ENCODE assay signal across 25 mouse cellular contexts in the genomic region with DNA sequence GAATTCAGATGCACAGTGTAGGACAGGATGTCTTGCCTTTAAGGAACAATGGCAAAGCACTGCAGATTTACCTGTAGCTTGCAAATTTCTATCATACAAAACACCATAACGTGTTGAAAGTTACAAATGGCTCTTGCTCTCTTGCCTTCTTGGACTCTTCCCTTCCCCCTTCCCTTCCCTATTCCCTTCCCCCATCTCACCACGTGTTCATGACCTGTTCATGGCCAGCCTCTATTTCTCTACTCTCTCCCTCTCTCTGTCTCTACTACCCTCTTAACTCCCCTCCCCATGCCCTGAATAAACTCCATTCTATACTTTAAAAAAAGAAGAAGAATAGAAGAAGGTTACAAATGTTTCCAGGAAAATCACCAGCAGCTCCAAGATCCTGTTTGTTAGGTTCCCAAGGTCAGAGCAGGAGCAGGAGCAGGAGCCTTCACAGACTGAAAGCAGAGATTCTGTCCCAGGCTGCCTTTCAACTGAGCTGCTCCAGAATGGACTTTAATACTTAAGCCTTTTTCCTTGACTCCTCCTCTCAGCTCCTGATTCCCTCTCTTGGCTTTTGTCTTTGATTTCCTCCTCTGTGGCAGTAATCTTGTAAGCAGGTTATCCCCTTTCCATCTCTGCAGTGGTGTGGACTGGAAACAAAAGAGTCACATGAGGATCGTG. TPM values are rescaled to one million over a fixed set of nuclear protein-coding genes. Genes with fewer than 3 reads are reported as not detected.
A peak's percentile ranks its signal among the peaks of the same experiment; 100 is the strongest.
DNase-seq lines count a peak whose midpoint lies in the region; ATAC-seq lines count a peak whose summit lies in the region.
"Had no signal": no experiment of that assay in that cellular context is flagged by ENCODE, and none has a peak within 500 bp of the region (broad histone marks: within the 10 kb centered on the region; RNA-seq: fewer than 3 reads in every experiment).

A gene (minus strand): TSS at position 478 of the 666 bp plus-strand sequence.

- H3K4me2 ChIP-seq in intestine, embryonic 15.5 days (replicated peaks) = no peak within 1 kb of the TSS
- no peak within 1 kb of the TSS for H3K4me2 ChIP-seq in kidney, embryonic 16.5 days (replicated peaks; ENCODE audit: low read depth, low read length)
- H3K4me2 ChIP-seq in liver, embryonic 13.5 days = peak within 1 kb of the TSS; percentile 52
- H3K4me2 ChIP-seq: hindbrain, embryonic 15.5 days; limb, embryonic 13.5 days; lung, embryonic 15.5 days; neural tube, embryonic 12.5 days had no signal

- H3K4me1 ChIP-seq in erythroblast, embryonic 14.5 days (ENCODE audit: control insufficient read depth) = peaks cover 58% of the 10 kb centered on the region
- H3K4me1 ChIP-seq in intestine, embryonic 15.5 days (replicated peaks) = no peaks in the 10 kb centered on the region
- H3K4me1 ChIP-seq in kidney, embryonic 16.5 days (ENCODE audit: insufficient read depth, low read length) = peaks cover 4% of the 10 kb centered on the region; the same call in 1 of the 2 replicates
- H3K4me1 ChIP-seq in liver, embryonic 13.5 days (replicated peaks) = peaks cover 55% of the 10 kb centered on the region
- H3K4me1 ChIP-seq: hindbrain, embryonic 15.5 days had no signal

- H3K4me3 ChIP-seq in erythroblast, embryonic 14.5 days (replicated peaks) = peak within 1 kb of the TSS; percentile 44
- H3K4me3 ChIP-seq in intestine, embryonic 15.5 days (replicated peaks) = no peak within 1 kb of the TSS
- no peak within 1 kb of the TSS for H3K4me3 ChIP-seq in kidney, embryonic 16.5 days (ENCODE audit: low read length)
- peak within 1 kb of the TSS; percentile 23 for H3K4me3 ChIP-seq in liver, embryonic 13.5 days (replicated peaks)
- H3K4me3 ChIP-seq: hindbrain, embryonic 15.5 days; limb, embryonic 13.5 days; lung, embryonic 15.5 days; neural tube, embryonic 12.5 days had no signal

- no peak for DNase-seq in liver, embryonic 13.5 days
- no peak for DNase-seq in thymus, postnatal 14 days
- no peak for DNase-seq in frontal cortex, postnatal 10 days (ENCODE audit: low spot score in 2 of 2)
- no peak for DNase-seq in left cerebral cortex, adult 9 months (ENCODE audit: low spot score in 2 of 2)
- DNase-seq: adrenal gland, postnatal 25 days; cerebellum, adult 8-10 months; forebrain, postnatal 0 days; gastrocnemius, postnatal 36 days; heart, postnatal 4 days; lung, postnatal 36 days; midbrain, embryonic 14.5 days; thymus, postnatal 36 days had no signal

- H3K9ac ChIP-seq in intestine, embryonic 15.5 days = no peak within 1 kb of the TSS
- H3K9ac ChIP-seq in kidney, embryonic 16.5 days (replicated peaks; ENCODE audit: low read length) = no peak within 1 kb of the TSS
- peak within 1 kb of the TSS; percentile 37; the same call in 1 of the 2 replicates for H3K9ac ChIP-seq in liver, embryonic 13.5 days
- H3K9ac ChIP-seq: forebrain, postnatal 0 days; hindbrain, embryonic 15.5 days; limb, embryonic 13.5 days; lung, embryonic 15.5 days; neural tube, embryonic 12.5 days had no signal

- no peaks in the 10 kb centered on the region; the same call in 1 of the 2 replicates for H3K36me3 ChIP-seq in erythroblast, embryonic 14.5 days (ENCODE audit: control insufficient read depth)
- H3K36me3 ChIP-seq in intestine, embryonic 15.5 days = no peaks in the 10 kb centered on the region
- no peaks in the 10 kb centered on the region for H3K36me3 ChIP-seq in kidney, embryonic 16.5 days (ENCODE audit: insufficient read depth, low read length)
- H3K36me3 ChIP-seq in liver, embryonic 13.5 days = no peaks in the 10 kb centered on the region
- H3K36me3 ChIP-seq: hindbrain, embryonic 15.5 days; limb, embryonic 13.5 days; lung, embryonic 15.5 days; neural tube, embryonic 12.5 days had no signal

- no peaks in the 10 kb centered on the region for H3K9me3 ChIP-seq in erythroblast, embryonic 14.5 days (ENCODE audit: control insufficient read depth, low read length)
- no peaks in the 10 kb centered on the region for H3K9me3 ChIP-seq in intestine, embryonic 15.5 days
- no peaks in the 10 kb centered on the region for H3K9me3 ChIP-seq in kidney, embryonic 16.5 days (ENCODE audit: low read length)
- no peaks in the 10 kb centered on the region for H3K9me3 ChIP-seq in liver, embryonic 13.5 days (replicated peaks)
- H3K9me3 ChIP-seq: hindbrain, embryonic 15.5 days; limb, embryonic 13.5 days; lung, embryonic 15.5 days; neural tube, embryonic 12.5 days had no signal

- H3K27ac ChIP-seq in intestine, embryonic 15.5 days = 0 out of 2 replicates have a peak within 1 kb of the TSS, but pooled peaks have one; percentile 20
- no peak within 1 kb of the TSS for H3K27ac ChIP-seq in kidney, embryonic 16.5 days (ENCODE audit: low read length)
- H3K27ac ChIP-seq in liver, embryonic 13.5 days = peak within 1 kb of the TSS; percentile 88
- H3K27ac ChIP-seq: hindbrain, embryonic 15.5 days; limb, embryonic 13.5 days; lung, embryonic 15.5 days; neural tube, embryonic 12.5 days had no signal

- WGBS in intestine, embryonic 15.5 days = 35% methylated on average over 3 of the region's 3 CpGs
- 46% methylated on average over 3 of the region's 3 CpGs for WGBS in kidney, embryonic 16.5 days
- 37% methylated on average over 3 of the region's 3 CpGs for WGBS in liver, embryonic 13.5 days (ENCODE audit: insufficient replicate concordance)

- no peak for ATAC-seq in erythroblast, adult 5-6 weeks (replicated peaks; ENCODE audit: low FRiP score, poor library complexity, severe bottlenecking)
- peak; percentile 83 for ATAC-seq in intestine, embryonic 15.5 days
- peak; percentile 59; the same call in 1 of the 2 replicates for ATAC-seq in kidney, embryonic 16.5 days (ENCODE audit: low FRiP score, low TSS enrichment)
- ATAC-seq in liver, embryonic 13.5 days (ENCODE audit: low read depth) = no peak
- ATAC-seq: forebrain, postnatal 0 days had no signal

- no peaks in the 10 kb centered on the region for H3K27me3 ChIP-seq in erythroblast, embryonic 14.5 days (ENCODE audit: control insufficient read depth)
- no peaks in the 10 kb centered on the region for H3K27me3 ChIP-seq in intestine, embryonic 15.5 days (replicated peaks)
- no peaks in the 10 kb centered on the region for H3K27me3 ChIP-seq in kidney, embryonic 16.5 days (ENCODE audit: insufficient read depth, low read length)
- no peaks in the 10 kb centered on the region for H3K27me3 ChIP-seq in liver, embryonic 13.5 days
- H3K27me3 ChIP-seq: hindbrain, embryonic 15.5 days; limb, embryonic 13.5 days; lung, embryonic 15.5 days; neural tube, embryonic 12.5 days had no signal

RNA-seq across cellular contexts. Expression of the gene that starts here (rescaled TPM):
- polyA plus RNA-seq in erythroblast, embryonic 14.5 days (2012) = not detected in 2 replicates
- total RNA-seq in erythroblast, adult 5-6 weeks (2015; ENCODE audit: low replicate concordance) = not detected in 2 replicates
- total RNA-seq in erythroblast, adult 5-6 weeks (2017; ENCODE audit: low replicate concordance) = not detected in 2 replicates
- polyA plus RNA-seq in intestine, embryonic 15.5 days (2015; fragmentation: Nextera tagmentation; extraction: Ambion mirVana) = 3.3 and 5.3 TPM in 2 replicates
- polyA plus RNA-seq in kidney, embryonic 16.5 days (2015; fragmentation: Nextera tagmentation; extraction: Ambion mirVana) = 0.80 and 1.0 TPM in 2 replicates
- 0.24 and 0.52 TPM in 2 replicates for polyA plus RNA-seq in liver, embryonic 13.5 days (2015; fragmentation: Nextera tagmentation; extraction: Ambion mirVana)
- total RNA-seq: gastrocnemius, adult 18-20 months; gastrocnemius, postnatal 36 days; heart, adult 8-10 months; heart, postnatal 4 days; layer of hippocampus, adult 8-10 months had no signal
- polyA plus RNA-seq: embryonic facial prominence, embryonic 14.5 days; forebrain, postnatal 0 days; heart, embryonic 14.5 days; hindbrain, embryonic 15.5 days; lung, embryonic 15.5 days; midbrain, embryonic 14.5 days; neural tube, embryonic 12.5 days had no signal

Comparison
In these comparisons a context has a peak if more than half of its experiments do, and no peak if none do; other contexts are left out.
1. H3K4me3 ChIP-seq: peak in erythroblast, embryonic 14.5 days (single experiment) and liver, embryonic 13.5 days (single experiment); none in intestine, embryonic 15.5 days (single experiment) and kidney, embryonic 16.5 days (single experiment).
2. ATAC-seq: peak in intestine, embryonic 15.5 days (single experiment) and kidney, embryonic 16.5 days (single experiment); none in erythroblast, adult 5-6 weeks (single experiment) and liver, embryonic 13.5 days (single experiment).